Mouse (Mus musculus) stomach, postnatal 0 days (tissue): ENCODE data around the gene Pgm2l1. TPM values are rescaled to one million over a fixed set of nuclear protein-coding genes. Genes with fewer than 3 reads are reported as not detected.

Source experiments
- ATAC-seq: fragments of 200-750 bp; cut with Nextera tagmentation; 2 replicates; pipeline ENCODE4 v1.8.0; 2017; ENCODE audit not compliant: low FRiP score, low TSS enrichment
- DNase-seq: peaks from one replicate; pipeline ENCODE4 v3.0.0-alpha.2; 2016; ENCODE audit warnings: low spot score
- H3K27ac ChIP-seq: fragments of 300-500 bp; sonication (generic); replicated peaks from 2 replicates; pipeline ENCODE4 v1.5.1; 2014; ENCODE audit warnings: mild to moderate bottlenecking, control low read depth
- H3K27me3 ChIP-seq: fragments of 300-500 bp; sonication (generic); 2 replicates; pipeline ENCODE4 v1.6.1; 2014; ENCODE audit warnings: low read length; ENCODE audit not compliant: control insufficient read depth, insufficient read depth
- H3K36me3 ChIP-seq: fragments of 300-500 bp; sonication (generic); 2 replicates; pipeline ENCODE4 v1.6.1; 2014; ENCODE audit warnings: low read length, mixed read lengths; ENCODE audit not compliant: control insufficient read depth, insufficient read depth
- H3K4me1 ChIP-seq: fragments of 300-500 bp; sonication (generic); replicated peaks from 2 replicates; pipeline ENCODE4 v1.6.1; 2014; ENCODE audit warnings: antibody characterized with exemption; ENCODE audit not compliant: control insufficient read depth, insufficient read depth
- H3K4me2 ChIP-seq: fragments of 300-500 bp; sonication (generic); replicated peaks from 2 replicates; pipeline ENCODE4 v1.6.1; 2014; ENCODE audit warnings: low read depth, mild to moderate bottlenecking, control low read depth, moderate library complexity
- H3K4me3 ChIP-seq: fragments of 300-500 bp; sonication (generic); 2 replicates; pipeline ENCODE4 v1.5.1; 2014; ENCODE audit warnings: low read depth, low read length, control low read depth
- H3K9ac ChIP-seq: fragments of 300-500 bp; sonication (generic); 2 replicates; pipeline ENCODE4 v1.6.1; 2014; ENCODE audit warnings: mild to moderate bottlenecking, low read length, control low read depth, mixed read lengths
- H3K9me3 ChIP-seq: fragments of 300-500 bp; sonication (generic); 2 replicates; pipeline ENCODE4 v1.6.1; 2016; ENCODE audit warnings: low read length; ENCODE audit not compliant: control insufficient read depth
- CTCF ChIP-seq: IDR thresholded peaks from 2 replicates; pipeline ENCODE4 v1.5.1; 2016; ENCODE audit warnings: antibody characterized with exemption, low read depth, mild to moderate bottlenecking, moderate library complexity
- EP300 ChIP-seq: optimal IDR thresholded peaks from 2 replicates; pipeline ENCODE3; 2016; ENCODE audit warnings: antibody characterized with exemption
- WGBS: fragments of 180-500 bp; shearing (Covaris S2); extraction: QIAGEN DNeasy Blood & Tissue Kit; methylation state at CpG from one replicate; pipeline ENCODE4 v1.1.7; 2014; 5-methylcytosine and 5-hydroxymethylcytosine counted together
- polyA plus RNA-seq: library from polyadenylated mRNA; unstranded; fragments of >200 nt; fragmentation: Nextera tagmentation; extraction: Ambion mirVana; gene quantifications from 2 replicates; pipeline ENCODE4 v1.2.1, GENCODE M21; 2015

Pgm2l1 gene
- polyA plus RNA-seq, 1 experiment from 2014 or later = 0.90 TPM

GRCm38 (mm10) chr7:100201191-100201590 is 26.0 kb upstream of the Pgm2l1 start:
- no peak for ATAC-seq
- H3K4me3 ChIP-seq = no peak overlapping the region
- no peaks in the 10 kb centered on the region for H3K4me1 ChIP-seq
- H3K27me3 ChIP-seq = no peaks in the 10 kb centered on the region
- no peaks in the 10 kb centered on the region for H3K36me3 ChIP-seq
- H3K4me2 ChIP-seq = no peak overlapping the region
- no peak overlapping the region for H3K27ac ChIP-seq
- TF ChIP-seq EP300 (no peak), CTCF (no peak)
- WGBS = 75% methylated on average over 3 of the region's 3 CpGs
- DNase-seq = no peak
- H3K9me3 ChIP-seq = no peaks in the 10 kb centered on the region
- no peak overlapping the region for H3K9ac ChIP-seq

GRCm38 (mm10) chr7:100203616-100204015 is 23.6 kb upstream of the Pgm2l1 start:
- WGBS = 55% methylated on average over 3 of the region's 3 CpGs
- ATAC-seq = no peak
- Histone ChIP-seq H3K4me2 (no peak overlapping the region), H3K9me3 (no peaks in the 10 kb centered on the region), H3K4me3 (no peak overlapping the region), H3K9ac (no peak overlapping the region), H3K4me1 (no peaks in the 10 kb centered on the region), H3K27me3 (no peaks in the 10 kb centered on the region), H3K36me3 (no peaks in the 10 kb centered on the region), H3K27ac (no peak overlapping the region)
- DNase-seq = no peak
- TF ChIP-seq EP300 (no peak), CTCF (no peak)

- Histone ChIP-seq H3K4me3 (no peak overlapping the region), H3K9ac (no peak overlapping the region), H3K4me2 (no peak overlapping the region), H3K9me3 (no peaks in the 10 kb centered on the region), H3K27me3 (no peaks in the 10 kb centered on the region), H3K27ac (no peak overlapping the region), H3K36me3 (no peaks in the 10 kb centered on the region), H3K4me1 (no peaks in the 10 kb centered on the region)
- WGBS = 84% methylated on average over 6 of the region's 6 CpGs
- TF ChIP-seq CTCF (no peak), EP300 (no peak)
- no peak for ATAC-seq
- no peak for DNase-seq
Observed at GRCm38 (mm10) chr7:100204871-100205270, 22.3 kb upstream of the Pgm2l1 start.

GRCm38 (mm10) chr7:100206144-100206543 is 21.1 kb upstream of the Pgm2l1 start:
- H3K9me3 ChIP-seq = no peaks in the 10 kb centered on the region
- H3K4me2 ChIP-seq = no peak overlapping the region
- H3K4me1 ChIP-seq = no peaks in the 10 kb centered on the region
- ATAC-seq = no peak
- H3K9ac ChIP-seq = no peak overlapping the region
- 89% methylated on average over 2 of the region's 2 CpGs for WGBS
- H3K36me3 ChIP-seq = no peaks in the 10 kb centered on the region
- no peak overlapping the region for H3K4me3 ChIP-seq
- H3K27ac ChIP-seq = no peak overlapping the region
- H3K27me3 ChIP-seq = no peaks in the 10 kb centered on the region
- DNase-seq = no peak
- no peak for TF ChIP-seq CTCF
- no peak for TF ChIP-seq EP300

- no peaks in the 10 kb centered on the region for H3K27me3 ChIP-seq
- no peak for DNase-seq
- H3K4me3 ChIP-seq = no peak overlapping the region
- no peaks in the 10 kb centered on the region for H3K9me3 ChIP-seq
- H3K4me1 ChIP-seq = no peaks in the 10 kb centered on the region
- no peak overlapping the region for H3K4me2 ChIP-seq
- H3K27ac ChIP-seq = no peak overlapping the region
- H3K36me3 ChIP-seq = no peaks in the 10 kb centered on the region
- ATAC-seq = no peak
- H3K9ac ChIP-seq = no peak overlapping the region
- TF ChIP-seq CTCF = no peak
- no peak for TF ChIP-seq EP300
Observed at GRCm38 (mm10) chr7:100207886-100208285, 19.3 kb upstream of the Pgm2l1 start.

- ATAC-seq (no peak), DNase-seq (no peak)
- TF ChIP-seq CTCF = no peak
- Histone ChIP-seq H3K27me3 (no peaks in the 10 kb centered on the region), H3K4me1 (no peaks in the 10 kb centered on the region), H3K4me2 (no peak overlapping the region), H3K9me3 (no peaks in the 10 kb centered on the region), H3K4me3 (no peak overlapping the region), H3K9ac (no peak overlapping the region), H3K36me3 (no peaks in the 10 kb centered on the region), H3K27ac (no peak overlapping the region)
- 64% methylated on average over 4 of the region's 4 CpGs for WGBS
Observed at GRCm38 (mm10) chr7:100214310-100214709, 12.9 kb upstream of the Pgm2l1 start.
